Mouse (Mus musculus) embryo, embryonic 10.5 days (tissue): ENCODE results near the gene Cnnm1.

Source experiments
- DNase-seq: peaks from one replicate; pipeline ENCODE4 v3.0.0-alpha.2; 2015; ENCODE audit warnings: low spot score

Cnnm1 gene

GRCm38 (mm10) chr19:43511621-43512620 lies 71.7 kb downstream of the Cnnm1 start:
- no peak for DNase-seq

GRCm38 (mm10) chr19:43513874-43514273 lies 73.6 kb downstream of the Cnnm1 start:
- DNase-seq, result no peak

- no peak for DNase-seq
These were observed 75.6 kb downstream of the Cnnm1 start for GRCm38 (mm10) chr19:43515668-43516396.

- DNase-seq, result no peak
These were observed 76.3 kb downstream of the Cnnm1 start for GRCm38 (mm10) chr19:43516397-43517035.

- DNase-seq, result no peak
These were observed 77.1 kb downstream of the Cnnm1 start for GRCm38 (mm10) chr19:43517320-43517719.

- no peak for DNase-seq
These were observed 77.6 kb downstream of the Cnnm1 start for GRCm38 (mm10) chr19:43517808-43518207.

- DNase-seq, result no peak
These were observed 78.0 kb downstream of the Cnnm1 start for GRCm38 (mm10) chr19:43518261-43518660.

- DNase-seq, result no peak
These were observed 79.0 kb downstream of the Cnnm1 start for GRCm38 (mm10) chr19:43519226-43519625.

- DNase-seq, result no peak
These were observed 80.2 kb downstream of the Cnnm1 start for GRCm38 (mm10) chr19:43520402-43520801.

- DNase-seq, result no peak
These were observed 81.1 kb downstream of the Cnnm1 start for GRCm38 (mm10) chr19:43521362-43521761.

- DNase-seq, result no peak
These were observed 81.8 kb downstream of the Cnnm1 start for GRCm38 (mm10) chr19:43521996-43522395.

GRCm38 (mm10) chr19:43523551-43523950 lies 83.3 kb downstream of the Cnnm1 start:
- DNase-seq, result peak; percentile 46

GRCm38 (mm10) chr19:43524187-43525103 lies 84.2 kb downstream of the Cnnm1 start, which contains the start of gene Got1:
TSS of gene Got1 (minus strand) at chr19:43524605.
- peak; percentile 99 for DNase-seq

GRCm38 (mm10) chr19:43525104-43525482 lies 84.9 kb downstream of the Cnnm1 start:
- no peak for DNase-seq

- no peak for DNase-seq
These were observed 85.3 kb downstream of the Cnnm1 start for GRCm38 (mm10) chr19:43525566-43525965.

- no peak for DNase-seq
These were observed 85.8 kb downstream of the Cnnm1 start for GRCm38 (mm10) chr19:43526025-43526424.

GRCm38 (mm10) chr19:43527131-43527530 lies 86.9 kb downstream of the Cnnm1 start:
- DNase-seq, result peak; percentile 56

- no peak for DNase-seq
These were observed 87.9 kb downstream of the Cnnm1 start for GRCm38 (mm10) chr19:43528056-43528587.

- DNase-seq, result peak; percentile 95
These were observed 90.0 kb downstream of the Cnnm1 start for GRCm38 (mm10) chr19:43530197-43530770.

GRCm38 (mm10) chr19:43530921-43531320 lies 90.7 kb downstream of the Cnnm1 start:
- no peak for DNase-seq

GRCm38 (mm10) chr19:43535372-43535771 lies 95.1 kb downstream of the Cnnm1 start:
- DNase-seq, result no peak
